In genomic region chr17:27199864-27200263, GRCm38 (mm10) we compare ENCODE assay signal across 16 mouse cellular contexts. TPM values are rescaled to one million over a fixed set of nuclear protein-coding genes. Genes with fewer than 3 reads are reported as not detected.
DNase-seq lines count a peak whose midpoint lies in the region; ATAC-seq lines count a peak whose summit lies in the region.
"Had no signal": no experiment of that assay in that cellular context is flagged by ENCODE, and none has a peak within 500 bp of the region (broad histone marks: within the 10 kb centered on the region; RNA-seq: fewer than 3 reads in every experiment).

No protein-coding gene starts in this region.

- H3K36me3 ChIP-seq in kidney, embryonic 16.5 days (ENCODE audit: insufficient read depth, low read length) = peaks cover 55% of the 10 kb centered on the region
- peaks cover 32% of the 10 kb centered on the region for H3K36me3 ChIP-seq in midbrain, embryonic 16.5 days (ENCODE audit: control insufficient read depth, insufficient read depth, low read length)
- H3K36me3 ChIP-seq in midbrain, embryonic 15.5 days (replicated peaks) = peaks cover 30% of the 10 kb centered on the region
- peaks cover 62% of the 10 kb centered on the region for H3K36me3 ChIP-seq in neural tube, embryonic 15.5 days

- WGBS in kidney, embryonic 16.5 days = 30% methylated on average over 7 of the region's 7 CpGs
- WGBS in midbrain, embryonic 16.5 days = 80% methylated on average over 7 of the region's 7 CpGs
- WGBS in midbrain, embryonic 15.5 days = 76% methylated on average over 7 of the region's 7 CpGs
- 58% methylated on average over 7 of the region's 7 CpGs for WGBS in neural tube, embryonic 15.5 days

- H3K27ac ChIP-seq in kidney, embryonic 16.5 days (ENCODE audit: low read length) = no peak overlapping the region
- H3K27ac ChIP-seq in midbrain, embryonic 16.5 days (ENCODE audit: low read length) = no peak overlapping the region
- H3K27ac ChIP-seq in midbrain, embryonic 15.5 days = no peak overlapping the region
- H3K27ac ChIP-seq in neural tube, embryonic 15.5 days (replicated peaks) = peak overlapping the region; percentile 65; the same call in 1 of the 2 replicates
- H3K27ac ChIP-seq: forebrain, embryonic 13.5 days; heart, embryonic 15.5 days; hindbrain, embryonic 12.5 days; macrophage had no signal

- no peak overlapping the region; the same call in 1 of the 2 replicates for H3K4me2 ChIP-seq in kidney, embryonic 16.5 days (replicated peaks; ENCODE audit: low read depth, low read length)
- no peak overlapping the region for H3K4me2 ChIP-seq in midbrain, embryonic 16.5 days (ENCODE audit: low read length)
- H3K4me2 ChIP-seq in midbrain, embryonic 15.5 days = no peak overlapping the region
- no peak overlapping the region for H3K4me2 ChIP-seq in neural tube, embryonic 15.5 days
- H3K4me2 ChIP-seq: forebrain, embryonic 13.5 days; heart, embryonic 15.5 days; hindbrain, embryonic 12.5 days had no signal

- H3K4me1 ChIP-seq in kidney, embryonic 16.5 days (ENCODE audit: insufficient read depth, low read length) = peaks cover 36% of the 10 kb centered on the region
- H3K4me1 ChIP-seq in midbrain, embryonic 16.5 days (ENCODE audit: control insufficient read depth, insufficient read depth, low read length) = peaks cover 36% of the 10 kb centered on the region
- H3K4me1 ChIP-seq in midbrain, embryonic 15.5 days = peaks cover 43% of the 10 kb centered on the region
- peaks cover 41% of the 10 kb centered on the region for H3K4me1 ChIP-seq in neural tube, embryonic 15.5 days

- ATAC-seq in kidney, embryonic 16.5 days (ENCODE audit: low FRiP score, low TSS enrichment) = no peak
- ATAC-seq in midbrain, embryonic 16.5 days = no peak
- ATAC-seq in midbrain, embryonic 15.5 days (replicated peaks) = no peak
- ATAC-seq in neural tube, embryonic 15.5 days (ENCODE audit: low FRiP score) = no peak
- no peak for ATAC-seq in granulocyte monocyte progenitor cell, adult 5-6 weeks (replicated peaks; ENCODE audit: poor library complexity, severe bottlenecking)
- ATAC-seq: CD4-positive, CD25-positive, alpha-beta regulatory T cell, adult 4 months; forebrain, embryonic 13.5 days; intestine, embryonic 16.5 days; liver, postnatal 0 days had no signal

- no peaks in the 10 kb centered on the region for H3K27me3 ChIP-seq in kidney, embryonic 16.5 days (ENCODE audit: insufficient read depth, low read length)
- H3K27me3 ChIP-seq in midbrain, embryonic 16.5 days (ENCODE audit: control insufficient read depth, insufficient read depth, low read depth, low read length) = no peaks in the 10 kb centered on the region
- H3K27me3 ChIP-seq in midbrain, embryonic 15.5 days (replicated peaks) = no peaks in the 10 kb centered on the region
- no peaks in the 10 kb centered on the region for H3K27me3 ChIP-seq in neural tube, embryonic 15.5 days (replicated peaks)
- H3K27me3 ChIP-seq: forebrain, embryonic 13.5 days; heart, embryonic 15.5 days; hindbrain, embryonic 12.5 days had no signal

- H3K9me3 ChIP-seq in kidney, embryonic 16.5 days (ENCODE audit: low read length) = peaks cover 4% of the 10 kb centered on the region
- peaks cover 2% of the 10 kb centered on the region; the same call in 1 of the 2 replicates for H3K9me3 ChIP-seq in midbrain, embryonic 16.5 days (replicated peaks; ENCODE audit: control insufficient read depth, low read length, poor library complexity, severe bottlenecking)
- no peaks in the 10 kb centered on the region for H3K9me3 ChIP-seq in midbrain, embryonic 15.5 days
- no peaks in the 10 kb centered on the region for H3K9me3 ChIP-seq in neural tube, embryonic 15.5 days (replicated peaks)
- H3K9me3 ChIP-seq: forebrain, embryonic 13.5 days; heart, embryonic 15.5 days; hindbrain, embryonic 12.5 days had no signal

- H3K4me3 ChIP-seq in kidney, embryonic 16.5 days (ENCODE audit: low read length) = no peak overlapping the region
- no peak overlapping the region for H3K4me3 ChIP-seq in midbrain, embryonic 16.5 days (ENCODE audit: low read depth, low read length)
- no peak overlapping the region for H3K4me3 ChIP-seq in midbrain, embryonic 15.5 days
- H3K4me3 ChIP-seq in neural tube, embryonic 15.5 days (replicated peaks) = no peak overlapping the region
- H3K4me3 ChIP-seq: forebrain, embryonic 13.5 days; heart, embryonic 15.5 days; hindbrain, embryonic 12.5 days had no signal

- DNase-seq in kidney, postnatal 25 days = no peak
- peak; percentile 55 for DNase-seq in brain, adult 2 months (ENCODE audit: low read depth, low spot score)
- DNase-seq: cerebellum, adult 11-12 months; gastrocnemius, postnatal 14 days; liver, postnatal 0 days had no signal

- 0 out of 2 replicates have a peak overlapping the region, but pooled peaks have one; percentile 22 for H3K9ac ChIP-seq in kidney, embryonic 16.5 days (replicated peaks; ENCODE audit: low read length)
- 0 out of 2 replicates have a peak overlapping the region, but pooled peaks have one; percentile 10 for H3K9ac ChIP-seq in midbrain, embryonic 16.5 days (ENCODE audit: low read depth, low read length)
- H3K9ac ChIP-seq in midbrain, embryonic 15.5 days = no peak overlapping the region
- H3K9ac ChIP-seq in neural tube, embryonic 15.5 days (replicated peaks) = 0 out of 2 replicates have a peak overlapping the region, but pooled peaks have one; percentile 26
- H3K9ac ChIP-seq: forebrain, embryonic 13.5 days; heart, embryonic 15.5 days; hindbrain, embryonic 12.5 days; liver, postnatal 0 days had no signal

RNA-seq across cellular contexts. Expression of gene Lemd2, which starts 4.4 kb away (rescaled TPM):
- 9.7 and 10.0 TPM in 2 replicates for polyA plus RNA-seq in kidney, embryonic 16.5 days (2015; fragmentation: Nextera tagmentation; extraction: Ambion mirVana)
- polyA plus RNA-seq in midbrain, embryonic 16.5 days (2015; fragmentation: Nextera tagmentation; extraction: Ambion mirVana) = 20.8 and 22.8 TPM in 2 replicates
- 26.1 and 26.7 TPM in 2 replicates for polyA plus RNA-seq in midbrain, embryonic 15.5 days (2015; fragmentation: Nextera tagmentation; extraction: Ambion mirVana)
- 16.9 and 19.7 TPM in 2 replicates for polyA plus RNA-seq in neural tube, embryonic 15.5 days (2015; fragmentation: Nextera tagmentation; extraction: Ambion mirVana)
- total RNA-seq in granulocyte monocyte progenitor cell, adult 5-6 weeks (2014; fragmentation: Nextera tagmentation) = 36.5 and 36.9 TPM in 2 replicates
- total RNA-seq in granulocyte monocyte progenitor cell, adult 5-6 weeks (2017) = 23.5 and 29.7 TPM in 2 replicates

RNA-seq across cellular contexts. Expression of gene Ip6k3, which starts 32.3 kb away (rescaled TPM):
- 0.15 and 0.19 TPM in 2 replicates for polyA plus RNA-seq in kidney, embryonic 16.5 days (2015; fragmentation: Nextera tagmentation; extraction: Ambion mirVana)
- 0.14 and 0.15 TPM in 2 replicates for polyA plus RNA-seq in midbrain, embryonic 16.5 days (2015; fragmentation: Nextera tagmentation; extraction: Ambion mirVana)
- 0.21 and 0.40 TPM in 2 replicates for polyA plus RNA-seq in midbrain, embryonic 15.5 days (2015; fragmentation: Nextera tagmentation; extraction: Ambion mirVana)
- polyA plus RNA-seq in neural tube, embryonic 15.5 days (2015; fragmentation: Nextera tagmentation; extraction: Ambion mirVana) = 0.23 and 0.40 TPM in 2 replicates
- not detected in 2 replicates for total RNA-seq in granulocyte monocyte progenitor cell, adult 5-6 weeks (2014; fragmentation: Nextera tagmentation)
- total RNA-seq in granulocyte monocyte progenitor cell, adult 5-6 weeks (2017) = not detected in 2 replicates
- polyA plus RNA-seq: CD4-positive, CD25-positive, alpha-beta regulatory T cell, adult 4 months; macrophage had no signal
